Mouse (Mus musculus) frontal cortex, postnatal 10 days (tissue): ENCODE measurements at regions not wholly inside any gene's neighbourhood (a gene's known extent, or its start where the extent isn't known, plus 50 kb on each side); places are given as distances from the start of the nearest gene placed in this dataset.
A peak's percentile ranks its signal among the peaks of the same experiment; 100 is the strongest.
"Not testable (repeated sequence)": the region's sequence is repeated elsewhere in the genome, so short reads cannot be mapped to it uniquely, and the experiment has no call there.

Source experiments
- DNase-seq, 2 experiments: peaks; one replicate each; pipeline ENCODE4 v3.0.0; 2022; ENCODE audit warnings: low spot score in 2 of 2, mixed read lengths in 1 of 2

- no peak for DNase-seq
Observed at GRCm38 (mm10) chr3:155662280-155662679, 569.0 kb downstream of the Lrriq3 start.

DNA sequence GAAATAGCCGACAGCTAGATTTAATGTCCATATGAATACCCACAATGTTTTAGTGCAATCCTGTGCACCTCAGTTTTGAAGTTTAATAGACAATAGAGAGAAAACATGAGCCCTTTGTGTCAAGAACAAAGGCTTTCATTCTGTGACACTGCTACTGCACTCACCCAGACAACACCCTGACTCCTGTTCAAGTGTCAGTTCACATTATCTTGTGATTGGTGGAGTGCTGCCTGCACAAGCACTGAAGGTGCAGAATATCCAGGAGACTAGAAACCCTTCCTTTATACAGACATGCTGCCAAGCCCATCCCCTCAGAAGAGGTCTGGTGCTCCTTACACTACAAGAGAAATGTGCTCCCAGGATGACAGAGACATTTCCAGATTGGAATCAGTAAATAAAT, 579.3 kb downstream of the Lrriq3 start:
- no peak for DNase-seq

DNA sequence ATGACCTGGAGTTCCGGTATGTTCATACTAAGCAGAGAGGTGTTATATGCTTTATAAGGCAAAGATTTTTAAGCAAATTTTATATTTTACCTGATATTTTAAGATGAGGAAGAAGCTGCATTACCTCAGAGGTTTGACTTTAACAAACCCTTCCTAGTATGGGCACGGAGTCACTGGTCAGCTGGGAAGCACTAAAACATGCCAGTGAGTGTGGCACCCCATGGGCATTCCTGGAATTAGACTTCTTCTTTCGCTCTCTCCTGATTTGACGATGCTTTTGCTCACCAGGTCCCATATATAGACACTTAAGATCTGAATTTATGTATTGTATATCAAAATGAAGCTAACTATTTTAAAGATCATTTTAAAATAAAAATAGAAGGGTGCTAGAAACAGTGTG, 587.0 kb downstream of the Lrriq3 start:
- DNase-seq: no peak

GRCm38 (mm10) chr3:155682921-155683813, 589.9 kb downstream of the Lrriq3 start:
- no peak for DNase-seq

DNA sequence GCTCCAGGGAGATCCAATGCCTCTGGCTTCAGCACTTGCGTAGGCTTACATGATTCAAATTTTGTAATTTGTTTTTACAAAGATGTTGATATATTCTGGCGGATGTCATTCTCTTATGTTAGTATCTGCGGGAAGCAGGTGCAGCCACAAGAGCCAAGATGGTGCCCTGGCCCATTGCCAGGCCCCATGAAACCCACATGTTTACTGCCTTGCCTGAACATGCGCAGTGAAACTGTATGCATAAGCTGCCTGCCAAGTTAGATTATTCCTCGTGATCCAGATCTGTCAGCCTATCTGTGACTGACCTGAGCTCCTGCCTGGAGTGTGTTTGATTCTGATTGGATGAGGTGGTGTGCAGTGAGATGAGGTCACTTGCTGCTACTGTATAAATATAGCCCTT, 595.1 kb downstream of the Lrriq3 start:
- peak in 1 of 2 experiments; percentile 5 for DNase-seq

GRCm38 (mm10) chr3:155723011-155723510, 629.8 kb downstream of the Lrriq3 start:
- DNase-seq: no peak

GRCm38 (mm10) chr3:155742421-155742820, 649.2 kb downstream of the Lrriq3 start:
- DNase-seq: no peak

DNA sequence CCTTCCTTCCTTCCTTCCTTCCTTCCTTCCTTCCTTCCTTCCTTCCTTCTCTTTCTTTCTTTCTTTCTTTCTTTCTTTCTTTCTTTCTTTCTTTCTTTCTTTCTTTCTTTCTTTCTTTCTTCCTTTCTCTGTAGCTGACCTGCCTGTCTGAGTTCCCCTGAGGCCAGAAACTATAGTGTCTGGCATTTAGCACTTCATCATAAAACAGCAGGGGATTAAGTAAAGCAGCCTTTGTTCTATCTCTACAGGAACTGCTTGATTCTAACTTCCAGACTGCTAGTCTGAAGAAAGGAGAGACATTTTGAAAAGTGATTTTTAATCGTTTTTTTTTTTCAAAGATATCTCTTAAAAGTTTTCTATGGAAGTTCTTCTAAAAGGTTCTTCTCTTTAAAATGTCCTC, 653.4 kb downstream of the Lrriq3 start:
- DNase-seq: not testable (repeated sequence)

GRCm38 (mm10) chr3:155747511-155747910, 654.3 kb downstream of the Lrriq3 start:
- no peak for DNase-seq

- DNase-seq: no peak
Observed at GRCm38 (mm10) chr3:155757285-155757684, 664.1 kb downstream of the Lrriq3 start.

DNA sequence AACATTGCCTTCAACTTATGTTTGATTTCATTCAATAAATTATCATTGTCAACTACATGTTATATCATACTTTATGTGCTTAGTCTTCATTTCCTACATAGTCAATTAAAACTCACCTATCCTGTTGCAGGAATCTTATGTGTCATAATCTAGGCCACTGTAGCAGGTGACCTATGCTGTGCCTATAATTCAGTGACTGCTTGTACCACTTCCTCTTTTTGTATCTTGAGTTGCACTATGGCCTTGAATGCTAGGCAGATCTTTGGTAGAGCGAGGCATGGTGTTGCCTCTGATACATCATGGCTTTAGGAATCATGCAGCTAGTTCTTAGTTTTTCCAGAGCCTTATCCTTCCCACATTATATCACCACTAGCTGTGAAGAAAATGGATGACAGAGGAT, 682.8 kb downstream of the Lrriq3 start:
- no peak for DNase-seq

GRCm38 (mm10) chr3:155777025-155777424, 683.8 kb downstream of the Lrriq3 start:
- no peak for DNase-seq

DNA sequence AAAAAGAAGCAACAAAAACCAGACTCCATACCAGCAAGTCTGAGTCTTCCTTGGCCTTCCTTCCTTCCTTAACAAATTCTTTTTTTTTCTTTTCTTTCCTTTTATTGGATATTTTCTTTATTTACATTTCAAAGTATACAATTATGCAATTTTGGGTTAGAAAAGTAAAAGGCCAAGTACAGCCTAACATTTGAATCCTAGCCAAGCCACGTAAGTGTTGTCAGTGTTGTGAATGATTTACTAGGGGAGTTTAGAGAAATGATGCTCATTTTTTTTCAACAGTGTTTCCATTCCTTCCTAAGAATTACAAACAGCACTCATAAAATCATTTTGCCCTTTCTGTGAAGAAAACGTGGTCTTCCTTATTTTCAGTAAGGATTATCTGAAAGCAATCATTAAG, 722.5 kb downstream of the Lrriq3 start:
- DNase-seq: no peak

DNA sequence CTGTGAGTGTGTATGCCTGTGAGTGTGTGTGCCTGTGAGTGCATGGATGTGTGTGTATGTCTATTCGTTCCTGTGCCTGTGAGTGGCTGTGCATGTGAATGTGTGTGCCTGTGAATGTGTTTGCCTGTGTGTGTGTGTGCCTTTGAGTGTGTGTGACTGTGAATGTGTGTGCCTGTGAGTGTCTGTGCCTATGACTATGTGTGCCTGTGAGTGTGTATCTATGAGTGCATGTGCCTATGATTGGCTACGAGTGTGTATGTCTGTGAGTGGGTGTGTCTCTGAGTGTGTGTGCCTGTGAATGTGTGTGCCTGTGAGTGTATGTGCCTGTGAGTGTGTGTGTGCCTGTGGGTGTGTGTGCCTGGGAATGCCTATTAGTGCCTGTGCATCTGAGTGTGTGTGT, 731.6 kb downstream of the Lrriq3 start:
- DNase-seq: no peak

- DNase-seq: no peak
Observed at GRCm38 (mm10) chr3:155866286-155866685, 695.3 kb upstream of the Negr1 start.

DNA sequence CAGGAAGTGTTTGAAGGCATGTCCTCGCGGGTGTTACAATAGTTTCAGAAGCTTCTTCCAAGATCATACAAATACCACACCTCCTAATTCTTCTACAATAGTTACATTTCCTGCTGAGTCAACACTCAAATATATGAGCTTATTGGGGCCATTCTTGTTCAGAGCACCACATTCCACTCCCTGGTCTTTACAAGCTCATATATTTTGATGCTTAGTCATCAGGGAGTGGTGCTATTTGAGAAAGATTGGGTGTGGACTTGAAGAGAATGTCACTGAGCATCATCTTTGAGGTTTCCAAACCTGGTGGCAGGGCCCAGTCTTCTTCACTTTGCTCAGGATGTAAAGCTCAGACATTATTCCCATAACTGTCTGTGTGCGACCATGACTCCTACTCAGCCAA, 685.9 kb upstream of the Negr1 start:
- DNase-seq: no peak

DNA sequence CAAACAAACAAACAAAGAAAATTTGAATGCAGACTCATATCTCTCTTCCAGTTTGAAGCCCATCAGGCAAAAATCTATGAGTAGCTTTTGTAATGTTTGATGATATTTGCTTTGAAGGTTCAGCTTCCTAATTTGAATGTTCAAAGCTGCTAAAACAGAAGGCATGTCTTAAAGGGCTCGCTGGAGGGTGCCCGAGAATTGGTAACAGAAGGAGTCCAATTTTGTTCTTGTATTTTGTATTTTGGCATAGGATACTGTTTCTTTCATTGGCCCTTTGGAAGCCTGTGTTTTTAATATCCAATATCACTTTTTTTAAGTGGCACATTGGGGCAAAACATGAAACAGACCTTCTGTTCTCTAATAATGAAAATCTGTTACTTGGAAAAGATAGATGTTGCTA, 683.2 kb upstream of the Negr1 start:
- no peak for DNase-seq

- DNase-seq: no peak
Observed at GRCm38 (mm10) chr3:155880722-155881121, 680.9 kb upstream of the Negr1 start.

- peak in 1 of 2 experiments; percentile 7 for DNase-seq
Observed at GRCm38 (mm10) chr3:155915981-155916380, 645.6 kb upstream of the Negr1 start.

GRCm38 (mm10) chr3:155942896-155943295, 618.7 kb upstream of the Negr1 start:
- no peak for DNase-seq

DNA sequence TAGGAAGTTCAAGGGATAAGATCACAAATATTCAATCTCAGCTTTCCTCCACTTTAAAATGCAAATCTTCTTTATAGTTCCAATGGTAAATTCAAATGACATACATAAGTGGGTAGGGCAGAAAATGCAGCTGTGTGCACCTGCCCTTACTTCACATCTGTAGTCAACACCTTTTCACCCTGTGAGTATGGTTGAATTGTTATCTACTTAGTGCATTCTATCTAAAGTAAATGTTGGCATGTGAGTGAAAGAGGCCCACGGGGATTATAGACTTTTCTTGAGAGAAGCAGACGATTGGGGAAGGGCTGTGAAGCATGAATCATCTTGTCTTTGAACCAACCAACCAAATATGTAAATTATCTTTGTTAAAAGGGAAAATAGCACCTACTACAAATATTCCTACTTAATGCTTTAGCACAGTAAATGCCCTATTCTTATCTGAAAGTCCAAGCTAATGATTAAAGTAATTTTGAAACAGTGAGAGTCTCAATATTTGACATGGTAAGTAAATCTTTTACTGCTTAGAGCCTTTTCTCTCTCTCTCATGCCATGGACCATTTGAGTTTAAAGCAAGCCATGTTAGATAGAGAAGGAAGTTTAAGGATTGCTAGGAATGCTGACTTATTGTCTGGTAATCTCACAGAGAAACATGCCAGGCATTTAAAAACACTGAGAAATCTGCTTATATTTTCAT, 617.4 kb upstream of the Negr1 start:
- DNase-seq: no peak

GRCm38 (mm10) chr3:155945188-155945587, 616.4 kb upstream of the Negr1 start:
- DNase-seq: no peak

GRCm38 (mm10) chr3:155962496-155962895, 599.1 kb upstream of the Negr1 start:
- DNase-seq: not testable (repeated sequence)
